Mouse (Mus musculus): ENCODE measurements at regions not wholly inside any gene's neighbourhood (a gene's known extent, or its start where the extent isn't known, plus 50 kb on each side); places are given as distances from the start of the nearest gene placed in this dataset.

GRCm38 (mm10) chr19:54244176-54244575 is 200.2 kb downstream of the Adra2a start:
- no peak for DNase-seq (ENCODE audit: low spot score in 2 of 2)

DNA sequence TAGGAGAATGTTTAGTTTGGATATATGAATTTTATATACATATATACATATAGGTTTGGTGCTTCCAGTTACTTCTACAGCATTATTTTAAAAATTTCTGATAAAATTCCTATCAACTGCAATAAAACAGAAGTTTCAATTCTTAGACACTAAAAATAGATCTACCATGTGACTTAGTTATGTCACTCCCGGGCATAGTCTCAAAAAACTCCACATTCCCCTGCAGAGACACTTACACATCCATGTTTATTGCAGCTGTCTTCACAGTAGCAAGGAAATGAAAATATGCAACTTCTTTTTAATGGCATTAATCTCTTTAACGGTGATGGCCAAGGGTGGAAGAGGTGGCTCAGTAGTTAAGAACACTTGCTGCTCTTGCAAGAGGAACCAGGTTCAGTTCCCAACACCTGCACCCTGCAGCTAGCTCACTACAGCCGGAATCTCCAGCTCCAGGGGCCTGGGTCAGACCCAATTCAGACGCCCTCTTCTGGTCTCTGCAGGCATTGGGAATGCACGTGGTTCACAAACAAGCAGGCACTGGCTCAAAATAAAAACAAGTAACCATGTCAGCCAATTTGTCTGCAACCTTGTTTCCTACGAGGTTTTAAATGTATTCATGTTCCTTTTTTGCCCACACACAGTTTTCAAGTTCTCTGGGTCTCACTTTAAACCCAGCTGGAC is 204.4 kb downstream of the Adra2a start:
- DNase-seq (ENCODE audit: low spot score in 2 of 2): peak in 1 of 2 experiments; percentile 32

GRCm38 (mm10) chr19:54252145-54252664 is 208.3 kb downstream of the Adra2a start:
- no peak for DNase-seq (ENCODE audit: low spot score in 2 of 2)

DNA sequence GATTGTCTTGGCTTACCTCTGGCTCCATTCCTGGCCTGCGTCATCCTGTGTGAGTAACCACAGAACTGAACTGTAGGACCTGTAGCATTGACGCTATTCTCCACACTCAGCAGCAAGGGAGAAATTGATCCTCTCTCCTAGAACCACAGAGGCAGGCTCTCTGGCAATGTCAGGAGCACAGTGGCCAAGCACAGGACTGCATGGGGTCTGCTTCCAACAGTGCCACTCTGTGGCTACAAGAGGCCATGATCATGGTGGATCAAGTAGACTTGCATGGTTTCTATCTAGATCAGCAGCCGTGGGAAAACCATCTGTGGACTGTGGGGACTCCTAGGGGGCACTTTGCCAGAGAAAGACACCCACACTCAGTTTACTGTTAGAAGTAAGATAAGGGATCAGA is 213.9 kb downstream of the Adra2a start:
- DNase-seq (ENCODE audit: low spot score in 2 of 2): no peak

GRCm38 (mm10) chr19:54259175-54259574 is 215.2 kb downstream of the Adra2a start:
- no peak for DNase-seq (ENCODE audit: low spot score in 2 of 2)

DNA sequence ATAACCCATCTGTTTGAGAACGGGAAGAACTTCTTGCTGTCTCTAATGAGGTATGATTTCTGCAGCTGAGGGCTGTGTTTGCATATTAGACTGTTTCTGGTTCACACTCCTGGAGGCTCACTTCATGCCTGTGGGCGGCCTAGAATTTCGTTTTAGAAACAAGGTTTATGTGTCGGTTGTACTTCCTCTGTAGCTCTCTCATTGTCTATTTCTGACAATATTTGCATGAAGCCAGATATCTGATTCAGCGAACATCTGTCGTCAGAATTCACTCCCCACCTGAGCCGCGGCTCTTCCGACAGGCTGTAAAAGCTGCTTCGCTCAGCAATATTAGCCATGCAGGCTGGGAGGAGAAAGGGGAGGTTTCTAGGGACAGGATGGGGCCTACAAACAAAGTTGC is 233.4 kb downstream of the Adra2a start:
- peak in 1 of 2 experiments; percentile 27 for DNase-seq (ENCODE audit: low spot score in 2 of 2)

- DNase-seq (ENCODE audit: low spot score in 2 of 2): no peak
These were observed 241.5 kb downstream of the Adra2a start for GRCm38 (mm10) chr19:54285481-54285880.

GRCm38 (mm10) chr19:54297663-54298388 is 253.9 kb downstream of the Adra2a start:
- DNase-seq (ENCODE audit: low spot score in 2 of 2): no peak

DNA sequence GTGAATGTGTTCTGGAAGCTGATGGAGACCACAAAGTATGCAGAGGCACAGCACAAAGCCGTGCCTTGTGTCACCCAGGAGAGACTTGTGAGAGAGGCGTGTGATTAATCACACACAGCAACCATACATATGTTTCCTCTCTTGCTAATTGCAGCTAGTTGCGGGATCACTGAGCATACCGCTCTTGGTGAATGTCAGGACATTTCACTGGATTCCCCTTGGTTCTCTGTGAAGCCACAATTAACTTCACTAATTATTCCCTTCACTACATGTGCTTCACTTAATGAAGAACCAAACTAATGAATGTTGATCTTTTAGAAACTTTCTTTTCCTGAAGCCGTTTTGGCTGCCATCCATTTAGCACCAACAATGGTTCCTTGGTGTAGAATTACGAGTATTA is 267.3 kb downstream of the Adra2a start:
- peak in 1 of 2 experiments; percentile 23 for DNase-seq (ENCODE audit: low spot score in 2 of 2)

DNA sequence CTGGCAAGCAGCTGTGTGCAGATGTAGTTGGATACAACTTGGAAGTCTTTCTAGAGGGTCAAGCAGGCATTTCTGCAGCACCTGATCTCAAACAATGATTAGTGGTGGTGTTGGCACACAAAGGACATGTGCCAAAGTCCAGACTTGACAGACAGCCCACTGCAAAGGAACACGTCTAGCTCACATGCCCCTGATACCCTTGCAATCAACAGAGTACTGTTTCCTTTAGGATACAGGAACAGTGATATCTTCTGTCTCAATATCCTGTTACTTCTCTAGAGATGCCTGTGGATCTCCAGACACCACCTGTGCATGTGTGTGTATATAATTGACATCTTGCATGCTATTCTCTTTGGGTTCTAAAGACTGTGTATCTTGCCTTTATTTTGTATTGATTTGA is 267.8 kb downstream of the Adra2a start:
- no peak for DNase-seq (ENCODE audit: low spot score in 2 of 2)

DNA sequence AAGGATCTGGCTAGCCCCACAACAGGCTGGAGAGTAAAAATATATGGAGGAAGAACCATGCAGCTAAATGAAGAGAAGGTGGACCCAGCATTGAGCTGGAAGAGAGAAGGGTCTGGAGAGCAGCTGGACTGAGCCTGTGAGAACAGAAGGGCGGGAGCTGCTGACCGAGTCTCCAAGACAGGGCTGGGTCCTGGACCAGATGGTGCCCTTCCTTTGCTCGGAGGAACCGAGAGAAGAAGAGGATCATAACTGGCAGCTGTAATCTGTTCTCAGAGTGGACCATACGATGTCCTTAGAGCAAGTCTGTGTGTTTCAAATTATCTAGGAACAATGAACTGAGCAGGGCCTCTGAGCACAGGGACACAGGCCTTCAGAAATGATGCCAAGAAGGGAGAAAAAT is 279.3 kb downstream of the Adra2a start:
- no peak for DNase-seq (ENCODE audit: low spot score in 2 of 2)

DNA sequence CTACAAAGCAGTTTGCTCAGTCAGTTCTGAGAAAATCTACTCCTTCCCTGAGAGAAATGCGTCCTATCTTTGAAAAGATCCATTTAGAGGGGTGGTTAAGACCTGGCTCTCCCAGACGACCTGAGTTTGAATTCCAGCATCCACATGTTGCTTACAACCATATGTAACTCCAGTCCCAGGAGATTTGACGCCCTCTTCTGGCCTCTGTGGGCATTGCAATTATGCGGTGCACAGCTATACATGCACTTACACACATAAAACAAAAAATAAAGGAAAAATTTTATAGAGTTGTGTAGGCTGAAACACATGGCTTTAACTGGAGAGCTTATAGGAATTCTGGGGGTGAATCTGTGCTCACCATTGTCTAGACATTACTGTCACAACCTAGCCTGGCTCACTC is 281.0 kb downstream of the Adra2a start:
- DNase-seq (ENCODE audit: low spot score in 2 of 2): no peak

- DNase-seq (ENCODE audit: low spot score in 2 of 2): no peak
These were observed 288.2 kb downstream of the Adra2a start for GRCm38 (mm10) chr19:54332140-54332539.

- DNase-seq (ENCODE audit: low spot score in 2 of 2): no peak
These were observed 296.9 kb downstream of the Adra2a start for GRCm38 (mm10) chr19:54340778-54341291.

GRCm38 (mm10) chr19:54359731-54360130 is 315.8 kb downstream of the Adra2a start:
- DNase-seq (ENCODE audit: low spot score in 2 of 2): no peak

- DNase-seq (ENCODE audit: low spot score in 2 of 2): no peak
These were observed 316.7 kb downstream of the Adra2a start for GRCm38 (mm10) chr19:54360660-54361059.

DNA sequence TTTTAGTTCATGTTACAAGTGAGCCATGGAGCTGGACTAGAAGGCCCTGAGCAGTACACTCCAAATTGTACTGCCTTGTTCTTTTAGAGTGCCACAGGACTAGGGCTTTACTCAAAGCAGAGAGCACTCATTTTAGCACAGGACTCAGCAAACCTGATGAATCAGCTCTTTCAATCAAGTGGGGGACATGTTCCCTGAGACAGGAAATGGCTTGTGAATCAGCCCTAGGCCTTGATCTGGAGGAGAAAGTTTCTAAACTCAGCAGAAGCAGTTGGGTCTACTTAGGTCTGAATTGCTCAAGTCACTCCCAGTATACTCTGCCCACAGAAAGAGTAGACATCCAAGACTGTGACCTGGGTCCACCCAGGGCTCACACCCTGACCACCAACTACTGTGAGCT is 341.1 kb downstream of the Adra2a start:
- no peak for DNase-seq (ENCODE audit: low spot score in 2 of 2)

DNA sequence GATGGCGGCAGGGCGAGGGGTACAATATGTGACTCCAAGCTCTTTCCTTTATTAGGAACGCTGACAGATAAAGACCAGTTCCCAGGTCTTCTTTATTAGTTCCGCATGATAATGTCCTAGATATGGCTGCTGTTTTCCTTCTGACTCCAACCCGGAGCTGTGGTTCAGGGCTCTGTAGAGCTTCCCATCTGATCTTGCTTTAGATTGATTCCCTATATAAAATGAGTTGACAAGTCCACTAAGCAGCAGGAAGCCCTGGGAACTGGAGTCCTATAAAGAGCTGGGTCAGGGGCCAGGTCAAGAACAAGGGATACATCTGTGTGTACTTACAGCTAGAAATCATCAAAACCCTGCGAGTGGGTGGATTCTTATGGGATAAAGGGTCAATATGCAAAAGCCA is 347.5 kb downstream of the Adra2a start:
- DNase-seq (ENCODE audit: low spot score in 2 of 2): no peak

DNA sequence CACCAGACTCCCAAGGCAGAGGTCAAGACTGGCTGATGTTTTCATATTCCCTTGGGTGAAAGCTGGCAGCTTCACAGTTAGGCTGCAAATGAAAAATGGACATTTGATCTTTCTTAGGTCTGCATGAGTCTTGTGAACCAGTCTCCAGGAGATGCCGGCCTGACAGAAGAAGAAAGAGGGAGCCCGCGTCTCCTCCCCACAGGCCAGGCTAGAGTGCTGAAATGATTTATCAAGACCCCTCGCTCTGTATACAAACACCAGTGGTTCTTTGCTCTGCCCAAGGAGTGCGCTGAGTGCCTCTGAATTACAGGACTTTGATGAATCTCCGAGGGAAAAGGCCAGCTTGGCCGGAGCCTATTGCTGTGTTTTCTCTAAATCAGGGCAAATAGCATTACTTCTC is 355.7 kb downstream of the Adra2a start:
- DNase-seq (ENCODE audit: low spot score in 2 of 2): no peak

DNA sequence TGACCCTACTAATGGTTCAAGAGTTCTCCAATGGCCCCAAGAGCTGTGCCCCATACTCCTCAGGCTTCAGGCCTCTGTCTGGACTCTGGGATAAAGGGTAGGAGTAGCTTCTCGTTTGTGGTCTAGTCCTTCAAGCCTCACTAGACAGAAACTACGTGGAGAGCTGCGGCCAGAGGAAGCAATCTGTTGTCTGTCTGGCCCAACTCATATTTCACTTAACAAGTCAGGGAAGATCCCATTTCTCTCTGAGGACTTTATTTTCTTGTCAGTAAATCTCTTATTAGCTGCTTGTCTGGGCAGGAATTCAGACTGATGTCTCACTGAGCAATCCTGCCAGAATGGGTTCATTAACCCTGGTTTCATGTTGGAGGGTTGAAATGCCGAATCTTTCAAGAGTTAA is 364.0 kb downstream of the Adra2a start:
- no peak for DNase-seq (ENCODE audit: low spot score in 2 of 2)

DNA sequence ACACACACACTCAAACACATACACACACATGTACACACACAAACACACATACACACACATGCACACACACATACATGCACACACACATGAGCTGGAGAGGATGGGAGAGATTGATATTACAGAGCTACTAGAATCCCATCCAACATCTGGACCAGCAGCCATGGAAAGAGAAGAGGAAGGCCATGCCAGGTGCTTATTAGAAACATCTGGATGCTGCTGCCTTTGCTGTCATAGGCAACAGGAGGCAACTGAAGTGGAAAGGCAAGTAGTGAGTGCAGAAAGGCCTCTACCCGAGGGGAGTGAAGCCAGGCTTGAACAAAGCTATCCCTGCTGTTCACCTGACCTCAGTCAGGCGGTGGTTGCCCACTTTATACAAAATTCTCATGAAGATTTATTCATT is 385.1 kb downstream of the Adra2a start:
- no peak for DNase-seq (ENCODE audit: low spot score in 2 of 2)

DNA sequence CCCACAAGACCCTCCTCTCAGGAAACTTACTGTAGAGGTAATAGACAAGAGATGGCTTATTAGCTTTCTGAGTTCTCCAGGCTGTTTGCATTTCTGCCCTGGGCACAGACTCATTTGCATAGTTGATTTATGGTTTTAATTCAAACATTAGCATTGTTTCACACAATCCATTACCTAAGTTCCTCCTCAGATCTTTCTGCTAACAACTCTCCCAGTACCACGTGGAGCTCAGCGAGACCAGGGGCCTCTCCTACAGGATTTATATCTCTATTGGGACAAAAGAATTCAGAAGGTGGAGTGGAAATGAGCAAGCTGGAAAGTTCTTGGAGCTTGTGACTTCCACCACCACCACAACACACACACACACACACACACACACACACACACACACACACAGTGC is 396.8 kb downstream of the Adra2a start:
- no peak for DNase-seq (ENCODE audit: low spot score in 2 of 2)

All from right cerebral cortex, postnatal 10 days (tissue).